Mouse (Mus musculus): Measurements from ENCODE around the gene Clta. TPM values are rescaled to one million over a fixed set of nuclear protein-coding genes. Genes with fewer than 3 reads are reported as not detected.

Gene Clta
- 254 and 292 TPM in 2 replicates for polyA plus RNA-seq (2012; rRNA removed)

DNA sequence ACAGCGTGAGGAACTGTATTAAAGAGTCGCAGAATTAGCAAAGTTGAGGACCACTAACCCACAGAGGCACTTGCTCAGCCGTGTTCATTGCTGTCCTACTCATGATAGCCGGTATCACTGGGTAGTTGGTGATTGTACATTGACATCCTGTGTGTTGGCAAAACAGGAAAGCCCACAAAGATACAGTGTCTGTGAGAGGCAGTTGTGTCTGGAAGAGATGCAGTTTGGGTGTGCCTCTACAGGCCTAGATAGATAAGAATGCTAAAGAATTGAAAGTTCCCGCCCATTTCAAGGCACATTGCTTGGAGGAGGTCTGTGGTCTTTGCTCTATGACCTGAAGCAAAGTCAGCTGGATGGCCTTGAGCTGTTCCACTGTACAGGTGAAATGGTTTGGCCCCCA lies at the start of gene Clta:
TSS of gene Clta (plus strand) at position 327 of the 400 bp plus-strand sequence.

GRCm38 (mm10) chr4:43957292-43957845 lies 46.9 kb upstream of the Clta start, which contains the start of gene Glipr2:
Glipr2 (plus strand) TSS chr4:43957401.

DNA sequence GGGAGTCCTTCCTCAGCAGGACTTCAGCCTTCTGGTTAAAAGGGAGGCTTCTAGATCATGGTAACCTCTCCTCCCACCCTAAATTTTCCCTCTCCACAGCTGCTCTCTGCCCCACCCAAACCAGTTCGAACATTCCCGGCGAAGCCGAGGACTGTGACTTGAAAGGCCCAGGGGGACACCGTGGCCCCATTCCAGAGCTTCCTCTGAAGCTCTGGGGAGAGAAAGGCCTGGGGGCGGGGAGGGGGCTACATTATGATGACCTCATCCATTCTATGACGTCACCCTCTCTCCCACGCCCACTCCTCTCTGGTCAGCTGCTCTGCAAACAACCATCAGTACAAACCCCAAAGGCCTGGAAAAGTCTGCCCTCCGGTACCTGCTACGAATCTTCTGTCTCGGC lies 21.1 kb upstream of the Clta start, which contains the start of gene Ccin:
TSS of gene Ccin (plus strand) at position 303 of the 400 bp plus-strand sequence.

Other genes with a start within 250 kb of the Clta start
- not detected in 2 replicates for gene Olfr159, start 233.4 kb upstream of the Clta start, polyA plus RNA-seq (2012; rRNA removed)
- gene Olfr156, start 180.6 kb upstream of the Clta start, polyA plus RNA-seq (2012; rRNA removed) = not detected in 2 replicates
- not detected in 2 replicates for gene Olfr157, start 164.3 kb upstream of the Clta start, polyA plus RNA-seq (2012; rRNA removed)
- 0.12 TPM in 1 of 2 replicates, not detected in the other for gene Olfr155, start 152.9 kb upstream of the Clta start, polyA plus RNA-seq (2012; rRNA removed)
- gene Reck, start 128.9 kb upstream of the Clta start, polyA plus RNA-seq (2012; rRNA removed) = 22.1 and 22.2 TPM in 2 replicates
- gene Glipr2, start 47.1 kb upstream of the Clta start, polyA plus RNA-seq (2012; rRNA removed) = 11.8 and 13.2 TPM in 2 replicates
- not detected in 2 replicates for gene Ccin, start 21.0 kb upstream of the Clta start, polyA plus RNA-seq (2012; rRNA removed)
- 15.3 and 19.0 TPM in 2 replicates for gene Gne, start 79.7 kb downstream of the Clta start, polyA plus RNA-seq (2012; rRNA removed)
- gene Rnf38, start 229.3 kb downstream of the Clta start, polyA plus RNA-seq (2012; rRNA removed) = 237 and 276 TPM in 2 replicates